Mouse (Mus musculus) skeletal muscle tissue, postnatal 0 days (tissue): Measurements from ENCODE around the gene Golgb1. TPM values are rescaled to one million over a fixed set of nuclear protein-coding genes. Genes with fewer than 3 reads are reported as not detected.

Experiments used
- polyA plus RNA-seq: library from polyadenylated mRNA; unstranded; fragments of >200 nt; fragmentation: Nextera tagmentation; extraction: Ambion mirVana; gene quantifications from 2 replicates; pipeline ENCODE4 v1.2.1, GENCODE M21; 2015

The Golgb1 gene
- 56.6 and 62.9 TPM in 2 replicates for polyA plus RNA-seq

GRCm38 (mm10) chr16:36874583-36875275, at the start of gene Golgb1, which contains the start of gene Eaf2:
Gene Golgb1 (plus strand): TSS chr16:36875140.
Gene Eaf2 (minus strand): TSS chr16:36875003.

GRCm38 (mm10) chr16:36828054-36828786, 46.7 kb upstream of the Golgb1 start, which contains the start of gene Iqcb1:
Gene Iqcb1 (plus strand): TSS chr16:36828385.

GRCm38 (mm10) chr16:36934841-36935620, 60.1 kb downstream of the Golgb1 start, which contains the start of gene Hcls1:
Gene Hcls1 (plus strand): TSS chr16:36934983.

Other genes starting within 250 kb of the Golgb1 start
- gene Cd86, start 209.1 kb upstream of the Golgb1 start, polyA plus RNA-seq, result 1.2 and 2.5 TPM in 2 replicates
- not detected in 2 replicates for gene Ildr1, start 181.2 kb upstream of the Golgb1 start, polyA plus RNA-seq
- 0.68 and 1.9 TPM in 2 replicates for gene Slc15a2, start 90.2 kb upstream of the Golgb1 start, polyA plus RNA-seq
- 19.0 and 22.0 TPM in 2 replicates for gene Iqcb1, start 46.8 kb upstream of the Golgb1 start, polyA plus RNA-seq
- gene Eaf2, start 137 bp upstream of the Golgb1 start, polyA plus RNA-seq, result 0.62 and 1.1 TPM in 2 replicates
- 4.6 and 7.2 TPM in 2 replicates for gene Hcls1, start 59.8 kb downstream of the Golgb1 start, polyA plus RNA-seq
- 4.7 and 5.1 TPM in 2 replicates for gene Fbxo40, start 115.3 kb downstream of the Golgb1 start, polyA plus RNA-seq
- gene Polq, start 136.6 kb downstream of the Golgb1 start, polyA plus RNA-seq, result 1.1 and 1.2 TPM in 2 replicates